Mouse (Mus musculus) thymus, postnatal 36 days (tissue): ENCODE results near the gene Nt5c3b.
A peak's percentile ranks its signal among the peaks of the same experiment; 100 is the strongest.

ENCODE experiments used
- DNase-seq, 2 experiments: peaks; one replicate each; pipeline ENCODE4 v3.0.0; 2022; ENCODE audit warnings: mixed read lengths in 2 of 2

The Nt5c3b gene

DNA sequence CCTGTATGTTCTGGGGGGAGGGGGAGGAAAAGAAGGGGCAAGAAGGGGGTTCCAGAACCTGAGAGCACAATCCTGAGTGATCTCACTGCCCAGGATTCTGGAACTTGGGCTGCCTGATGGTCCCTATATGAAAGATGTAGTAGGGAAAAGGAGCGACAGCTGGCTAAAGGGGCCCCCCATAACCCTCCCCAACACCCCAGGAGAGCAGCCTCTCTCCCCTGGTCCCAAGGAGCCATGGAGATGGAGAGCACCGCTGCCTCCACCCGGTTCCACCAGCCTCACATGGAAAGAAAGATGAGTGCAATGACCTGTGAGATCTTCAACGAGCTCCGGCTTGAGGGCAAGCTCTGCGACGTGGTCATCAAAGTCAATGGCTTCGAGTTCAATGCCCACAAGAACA is at the start of gene Nt5c3b, which contains the start of gene Klhl10:
TSS of gene Nt5c3b (minus strand) at position 12 of the 400 bp plus-strand sequence.
TSS of gene Klhl10 (plus strand) at position 121 of the 400 bp plus-strand sequence.
- DNase-seq: no peak

DNA sequence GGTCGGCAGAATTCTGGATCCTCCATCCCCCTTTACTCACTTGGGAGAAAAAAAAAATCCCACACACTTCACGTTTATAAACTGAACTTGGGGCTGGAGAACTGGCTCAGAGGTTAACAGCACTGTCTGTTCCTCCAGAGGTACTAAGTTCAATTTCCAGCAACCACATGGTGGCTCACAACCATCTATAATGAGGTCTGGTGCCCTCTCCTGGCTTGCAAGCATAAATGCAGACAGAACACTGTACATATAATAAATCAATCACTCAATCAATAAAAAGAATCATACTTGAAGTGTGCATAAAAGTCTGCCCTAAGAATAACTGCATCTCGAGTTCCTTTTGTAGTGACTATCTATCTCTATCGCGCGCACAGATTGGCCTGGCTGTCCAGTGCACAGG is 49.3 kb upstream of the Nt5c3b start:
- DNase-seq: no peak

GRCm38 (mm10) chr11:100485801-100486538 is 44.4 kb upstream of the Nt5c3b start:
- peak; percentile 11 to 19 for DNase-seq

GRCm38 (mm10) chr11:100484461-100484860 is 42.9 kb upstream of the Nt5c3b start:
- DNase-seq: no peak

DNA sequence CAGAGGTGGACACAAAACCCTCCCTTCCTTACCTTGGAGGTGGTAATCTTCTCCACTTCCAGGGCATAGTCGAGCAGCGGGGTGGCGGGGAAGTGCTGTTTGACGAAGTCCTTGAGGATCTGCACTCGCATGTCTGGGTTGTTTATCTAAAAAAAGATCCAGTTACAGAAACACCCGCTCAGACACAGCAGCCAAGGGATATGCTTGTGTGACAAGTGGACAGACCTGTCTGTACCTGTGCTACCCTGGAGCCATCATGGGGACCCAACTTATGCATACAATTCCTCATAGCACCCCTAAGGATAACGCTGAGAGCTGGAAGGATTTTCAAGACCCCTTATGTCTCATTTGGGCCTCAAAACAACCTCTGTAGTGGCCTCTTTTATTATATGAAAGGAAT is 37.5 kb upstream of the Nt5c3b start:
- DNase-seq: no peak

DNA sequence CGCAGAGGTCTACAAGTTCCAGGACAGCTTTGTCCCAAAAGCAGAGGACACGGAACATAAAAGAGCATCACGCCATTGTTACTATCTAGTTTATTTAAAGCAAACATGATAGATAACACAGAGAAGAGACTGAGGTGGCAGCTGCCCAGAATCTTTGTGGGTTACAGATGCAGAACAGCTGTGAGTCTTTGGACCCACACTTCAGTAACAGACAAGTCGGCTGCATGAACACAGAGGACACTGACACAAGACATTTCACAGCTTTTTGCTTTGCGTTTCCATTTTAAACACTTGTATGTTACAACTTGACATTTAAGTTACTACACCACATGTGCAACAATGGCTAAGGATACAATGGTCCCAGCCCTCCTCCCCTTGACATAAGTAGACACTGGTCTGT is 34.7 kb upstream of the Nt5c3b start:
- no peak for DNase-seq

DNA sequence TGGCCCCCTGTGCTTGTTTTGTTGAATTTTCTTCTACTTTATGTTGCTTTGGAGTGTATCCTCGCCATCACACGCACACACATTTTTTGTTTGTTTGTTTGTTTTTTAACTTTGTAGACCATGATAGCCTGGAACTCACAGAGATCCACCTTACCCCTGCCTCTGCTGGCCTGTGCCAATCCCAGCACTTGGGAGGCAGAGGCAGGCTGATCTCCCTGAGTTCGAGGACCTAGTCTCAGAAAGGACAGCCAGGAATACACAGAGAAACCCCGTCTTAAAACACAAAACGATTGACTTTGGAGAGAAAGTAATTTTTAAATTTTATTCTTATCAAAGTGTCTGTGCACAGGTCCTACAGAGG is 31.3 kb upstream of the Nt5c3b start:
- no peak for DNase-seq

- peak; percentile 91 for DNase-seq
These were observed 30.8 kb upstream of the Nt5c3b start, which contains the start of gene Klhl11 for GRCm38 (mm10) chr11:100472197-100472934. Gene Klhl11, minus strand, starts transcription at chr11:100472741.

DNA sequence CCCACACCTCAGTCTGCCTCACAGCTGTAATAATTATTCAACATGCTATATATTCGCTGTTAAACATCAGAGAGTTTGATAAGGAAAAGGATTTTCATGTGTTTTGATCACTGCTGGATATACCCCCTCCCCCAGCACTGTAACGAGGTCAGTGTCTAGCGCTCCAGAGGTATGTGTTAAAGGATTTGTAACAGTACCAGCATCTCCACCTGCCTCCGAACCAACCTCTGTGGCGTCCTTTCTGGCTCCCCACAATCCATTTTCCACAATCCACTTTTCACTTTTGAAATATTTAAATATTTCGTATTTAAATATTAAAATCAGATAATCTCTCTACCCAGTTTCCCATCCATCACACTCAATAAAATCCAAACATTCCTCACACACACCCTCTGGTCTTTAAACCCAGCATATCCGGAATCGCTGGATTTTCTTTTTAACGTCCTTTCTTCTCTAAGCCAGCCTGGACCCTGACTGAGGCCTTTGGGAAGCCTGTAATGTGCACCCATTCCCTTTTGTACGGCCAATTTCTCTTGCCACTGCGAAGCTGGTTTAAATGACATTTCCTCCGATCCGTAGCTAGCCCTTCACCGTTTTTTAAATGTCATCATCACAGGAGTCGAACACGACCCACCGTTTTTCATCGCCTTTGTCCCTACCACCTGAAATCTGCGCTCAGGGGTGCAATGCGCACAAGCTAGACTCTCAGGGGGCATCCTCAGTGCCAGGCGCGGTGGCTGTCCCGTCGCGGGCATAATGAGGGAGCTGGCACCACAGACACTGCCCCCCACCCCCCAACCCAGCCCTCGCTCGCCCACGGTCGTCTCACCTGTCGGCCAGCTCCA is 30.0 kb upstream of the Nt5c3b start:
- no peak for DNase-seq

GRCm38 (mm10) chr11:100465833-100466232 is 24.2 kb upstream of the Nt5c3b start:
- no peak for DNase-seq

GRCm38 (mm10) chr11:100465229-100465792 is 23.7 kb upstream of the Nt5c3b start:
- DNase-seq: no peak

GRCm38 (mm10) chr11:100462699-100463098 is 21.1 kb upstream of the Nt5c3b start:
- DNase-seq: no peak

DNA sequence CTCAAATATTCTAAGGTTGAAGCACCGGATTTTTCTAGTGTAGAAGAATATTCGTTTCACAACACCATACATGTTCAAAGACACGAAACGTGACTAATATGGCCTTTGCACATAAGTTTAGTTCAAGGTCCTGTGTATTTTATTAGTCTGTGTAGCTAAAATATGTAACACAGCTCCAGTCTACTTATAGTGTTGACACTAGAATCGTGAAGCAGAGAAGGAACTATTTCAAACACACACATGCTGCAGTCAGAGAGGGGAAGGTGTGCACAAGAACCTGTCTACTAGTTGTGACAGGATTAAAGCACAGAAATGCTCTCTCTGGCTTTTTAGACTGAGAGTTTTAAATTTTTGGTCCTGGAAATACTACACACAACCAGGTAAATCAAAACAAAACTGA is 16.1 kb upstream of the Nt5c3b start:
- DNase-seq: no peak

GRCm38 (mm10) chr11:100457247-100457646 is 15.6 kb upstream of the Nt5c3b start:
- DNase-seq: no peak

DNA sequence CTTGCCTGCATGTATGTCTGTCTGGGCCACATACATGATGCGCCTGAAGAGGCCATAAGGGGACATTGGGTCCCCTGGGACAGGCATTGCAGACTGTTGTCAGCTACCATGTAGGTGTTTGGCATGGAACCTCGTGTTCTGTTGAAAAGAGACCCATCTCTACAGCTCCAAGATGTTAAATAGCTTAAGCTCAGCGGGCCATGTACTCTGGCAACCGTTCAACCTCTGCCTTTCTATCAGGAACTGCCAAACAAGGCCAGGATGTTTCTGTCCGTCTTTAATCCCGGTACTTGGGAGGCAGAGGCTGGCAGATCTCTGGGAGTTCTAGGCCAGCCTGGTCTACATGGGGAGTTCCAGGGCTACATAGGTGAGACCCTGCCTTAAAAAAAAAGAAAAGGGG is 1.0 kb upstream of the Nt5c3b start:
- no peak for DNase-seq

- DNase-seq: peak; percentile 88 to 90
These were observed 701 bp downstream of the Nt5c3b start for GRCm38 (mm10) chr11:100440691-100441522.

- DNase-seq: no peak
These were observed 3.7 kb downstream of the Nt5c3b start for GRCm38 (mm10) chr11:100437901-100438300.

DNA sequence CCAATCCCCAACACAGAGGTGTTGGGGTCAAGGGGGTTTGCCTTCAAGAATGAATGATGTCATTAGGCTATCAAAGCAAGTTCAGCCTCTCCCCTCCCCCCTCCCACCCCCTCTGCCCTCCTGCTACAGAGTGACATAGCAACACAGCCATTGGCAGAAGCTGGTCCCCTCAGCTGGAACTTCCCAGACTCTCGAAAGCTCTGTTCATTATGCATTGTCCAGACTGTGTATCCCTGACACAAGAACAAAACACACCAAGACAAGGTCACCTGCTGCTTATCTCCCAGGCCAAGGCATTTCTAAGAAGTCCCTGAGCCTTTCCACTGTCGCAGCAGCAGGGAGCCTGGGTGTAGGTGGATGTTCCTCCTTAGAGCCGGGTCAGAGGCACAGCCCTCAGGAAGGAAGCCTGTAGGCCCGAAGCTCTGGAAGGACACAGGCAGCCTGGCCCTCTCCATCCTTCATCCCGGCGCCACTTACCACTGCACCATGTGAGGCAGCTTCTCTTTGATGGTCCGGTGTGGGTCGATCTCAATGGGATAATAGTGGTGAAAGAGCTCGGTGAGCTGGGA is 5.8 kb downstream of the Nt5c3b start:
- no peak for DNase-seq

DNA sequence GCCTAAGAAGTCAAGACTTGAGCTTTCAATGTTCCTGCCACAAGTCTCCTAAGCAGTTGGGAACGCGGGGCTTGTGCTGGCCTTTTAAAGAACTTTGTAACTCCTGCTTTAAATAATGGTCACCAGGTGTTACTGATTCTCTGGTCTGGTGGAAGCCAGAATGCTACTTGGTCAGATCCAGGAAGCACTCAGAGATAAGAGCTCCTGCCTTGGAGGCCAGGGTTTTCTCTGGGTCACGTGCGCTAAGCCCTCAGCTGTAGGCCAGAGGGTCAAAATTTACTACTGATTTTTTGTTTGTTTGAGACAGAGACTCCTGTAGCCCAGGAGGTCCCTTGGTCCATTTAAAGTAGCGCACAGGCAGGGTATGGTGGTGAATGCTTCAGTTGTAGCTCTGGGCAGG is 9.6 kb downstream of the Nt5c3b start:
- no peak for DNase-seq

DNA sequence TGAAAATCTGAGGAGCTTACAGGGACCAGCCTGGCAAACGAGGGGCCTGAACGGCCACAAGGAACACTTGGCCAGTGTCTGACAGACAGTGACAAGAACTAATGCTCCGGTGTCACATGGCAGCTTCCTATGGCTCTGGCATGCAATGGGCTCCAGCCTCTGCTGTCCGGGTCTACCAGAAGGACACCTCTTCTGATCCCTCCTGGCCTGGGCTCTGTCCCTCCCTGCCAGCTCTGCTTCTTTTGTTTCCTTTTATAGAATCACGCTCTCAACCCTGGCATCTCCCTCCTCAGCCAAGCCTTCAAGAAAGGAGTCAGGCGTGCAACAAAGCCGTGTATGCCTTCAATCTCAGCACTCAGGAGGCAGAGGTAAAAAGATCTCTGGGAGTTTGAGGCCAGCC is 11.6 kb downstream of the Nt5c3b start:
- DNase-seq: no peak

DNA sequence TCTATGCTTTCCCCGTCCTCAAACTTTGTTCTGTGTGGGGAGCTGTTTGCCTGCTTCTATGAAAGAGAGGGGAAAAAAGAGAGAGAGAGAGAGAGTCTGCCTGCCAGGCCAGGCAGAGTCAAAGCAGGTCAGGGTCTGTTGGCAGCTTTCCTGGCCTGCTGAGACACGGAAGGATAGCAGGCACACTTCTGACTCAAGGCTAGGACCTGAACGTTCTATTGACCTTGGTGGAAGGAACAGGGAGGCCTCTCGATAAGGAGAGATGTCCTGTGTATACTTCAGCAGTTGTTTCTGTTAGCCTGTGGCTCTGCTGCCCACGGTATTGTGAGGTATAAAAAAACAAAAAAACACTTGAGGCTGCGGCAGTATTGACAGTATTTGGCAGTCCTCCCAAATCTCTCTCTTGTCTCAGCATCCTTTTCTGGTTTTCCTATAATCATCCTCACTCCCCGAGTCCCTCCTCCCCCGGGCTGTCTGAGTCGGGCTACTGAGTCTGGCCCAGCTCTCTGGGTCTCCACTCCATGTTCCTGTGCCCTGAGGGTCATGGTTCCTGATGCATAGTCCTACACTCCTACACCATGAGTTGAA is 12.9 kb downstream of the Nt5c3b start:
- DNase-seq: no peak
